Mouse (Mus musculus) erythroblast, adult 5-6 weeks (primary cell): ENCODE measurements around the gene Psmd3. TPM values are rescaled to one million over a fixed set of nuclear protein-coding genes. Genes with fewer than 3 reads are reported as not detected.

ENCODE experiments used
- ATAC-seq: replicated peaks from 2 replicates; pipeline ENCODE4 v1.8.0; 2016; ENCODE audit warnings: moderate number of reproducible peaks, mild to moderate bottlenecking, moderate TSS enrichment, inconsistent platforms; ENCODE audit not compliant: poor library complexity, low FRiP score, severe bottlenecking
- total RNA-seq, 2 experiments: library from RNA; stranded (forward) in 1 of 2; stranded (reverse) in 1 of 2; fragments of 150-400 nt in 1 of 2; fragments of 200-764, 138-1000 nt in 1 of 2; gene quantifications; 2 replicates each; pipeline versions ENCODE4 v1.2.3 to v1.2.4; 2015 to 2017; ENCODE audit warnings: low replicate concordance in 2 of 2

Psmd3 gene
- total RNA-seq, 2 experiments from 2014 or later, result 14.2 to 15.4 TPM

DNA sequence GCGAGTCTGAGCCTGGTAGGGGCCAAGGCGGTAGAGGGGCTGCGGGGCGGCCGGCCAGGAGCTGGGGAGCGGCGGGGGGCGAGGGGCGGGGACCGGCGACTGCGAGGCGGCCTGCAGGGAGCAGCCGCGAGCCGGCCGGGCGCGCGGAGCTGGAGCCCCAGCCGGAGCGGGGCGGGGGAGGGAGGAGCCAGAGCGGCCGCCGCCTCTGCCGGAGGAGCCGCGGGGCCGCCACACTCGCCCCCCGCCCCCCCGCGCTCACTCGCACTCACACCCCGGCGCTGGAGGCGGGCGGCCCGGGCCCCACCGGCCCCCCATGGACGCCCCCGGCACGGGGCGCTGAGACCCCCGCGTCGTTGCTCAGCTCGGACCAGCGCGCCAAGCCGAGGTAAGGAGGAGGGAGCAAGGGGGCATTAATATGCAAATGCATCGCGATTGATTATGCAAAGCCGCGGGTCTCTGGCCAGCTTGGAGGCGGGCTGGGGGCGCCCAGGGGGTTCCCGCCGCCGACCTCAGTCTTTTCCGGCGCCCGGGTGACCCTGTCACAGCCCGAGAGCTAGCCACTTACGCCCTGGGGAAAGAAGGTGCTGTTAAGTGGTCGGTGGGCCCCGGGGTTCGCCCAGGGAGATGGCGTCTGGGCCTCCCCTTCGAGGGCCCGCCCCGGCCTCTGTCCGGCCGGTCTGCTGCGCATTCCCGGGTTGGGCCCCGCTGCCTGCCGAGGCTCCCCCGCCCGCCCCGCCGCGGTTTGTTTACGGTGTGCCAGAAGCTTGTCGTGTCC lies 59.5 kb downstream of the Psmd3 start:
- ATAC-seq, result peak; percentile 68

DNA sequence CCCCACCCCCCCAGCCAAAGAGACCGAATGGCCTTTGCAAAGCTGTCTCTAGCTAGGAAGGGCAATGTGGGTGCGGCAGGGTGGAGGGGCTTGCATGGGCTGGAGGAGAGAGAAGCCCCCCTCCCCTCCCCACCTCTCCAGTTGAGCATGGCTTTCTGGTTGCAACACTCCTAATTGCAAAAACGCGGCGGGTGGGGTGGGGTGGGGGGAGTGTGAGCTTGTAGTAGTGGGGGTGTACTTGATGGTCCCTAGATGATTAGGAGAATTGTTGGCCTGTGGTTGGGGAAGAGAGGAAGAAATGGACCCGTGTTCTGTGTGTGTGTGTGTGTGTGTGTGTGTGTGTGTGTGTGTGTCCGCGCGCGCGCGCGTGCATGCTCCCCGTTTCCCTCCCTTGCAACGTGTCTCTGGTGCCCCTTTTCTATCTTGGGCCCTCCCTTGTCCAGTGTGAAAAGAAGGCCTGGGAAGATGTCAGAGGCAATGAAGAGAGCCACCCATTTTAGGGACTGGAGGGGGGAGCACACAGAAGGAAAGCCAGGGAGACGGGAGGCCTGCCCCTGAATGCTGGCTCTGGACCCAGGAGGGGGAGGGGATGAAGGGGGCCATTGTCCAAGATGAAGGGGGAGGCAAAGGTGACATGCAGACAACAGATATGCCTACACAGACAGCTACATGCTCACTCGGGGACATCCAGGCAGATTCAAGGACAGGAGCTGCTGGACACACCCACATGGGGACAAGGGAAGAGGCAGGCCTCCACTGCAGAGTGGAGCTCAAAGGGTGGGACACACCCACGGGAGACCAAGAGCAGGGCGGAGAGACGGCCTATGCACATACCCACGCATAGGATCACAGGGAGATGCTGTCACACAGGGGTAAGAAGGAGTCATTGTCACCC lies 60.3 kb downstream of the Psmd3 start:
- peak; percentile 36; the same call in 1 of the 2 replicates for ATAC-seq

DNA sequence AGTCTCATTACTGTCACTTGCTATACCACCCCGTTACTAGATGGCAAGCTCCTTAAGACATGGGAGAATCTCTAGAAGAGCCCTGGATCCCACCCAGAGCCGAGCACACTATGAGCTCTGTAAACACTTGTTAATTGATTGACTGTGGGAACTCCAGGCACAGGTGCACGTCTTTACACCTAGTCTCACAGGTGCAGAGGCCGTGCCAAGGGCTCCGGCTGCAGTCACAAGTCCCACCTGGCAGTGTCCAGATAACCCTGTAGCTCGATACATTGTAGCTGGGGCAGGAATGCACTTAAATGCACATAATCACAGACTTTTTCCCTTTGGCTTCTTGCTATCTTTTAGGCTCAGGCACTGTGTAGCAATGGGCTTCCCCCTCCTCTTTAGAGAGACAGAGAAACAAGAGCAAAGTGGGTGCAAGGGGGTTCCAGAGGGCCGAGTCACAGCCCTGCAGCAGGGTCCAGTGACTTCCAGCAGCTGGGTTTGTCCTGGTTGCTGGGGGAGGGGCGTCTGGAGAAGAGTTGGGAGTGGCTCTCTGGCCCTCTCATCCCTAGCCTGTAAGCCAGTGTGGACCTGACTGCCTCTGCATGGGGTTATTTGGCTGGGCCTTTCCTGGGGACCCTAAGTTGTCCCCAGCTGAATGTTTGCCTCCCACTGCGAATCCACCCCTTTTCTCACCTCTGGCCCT lies 61.4 kb downstream of the Psmd3 start:
- ATAC-seq, result no peak

DNA sequence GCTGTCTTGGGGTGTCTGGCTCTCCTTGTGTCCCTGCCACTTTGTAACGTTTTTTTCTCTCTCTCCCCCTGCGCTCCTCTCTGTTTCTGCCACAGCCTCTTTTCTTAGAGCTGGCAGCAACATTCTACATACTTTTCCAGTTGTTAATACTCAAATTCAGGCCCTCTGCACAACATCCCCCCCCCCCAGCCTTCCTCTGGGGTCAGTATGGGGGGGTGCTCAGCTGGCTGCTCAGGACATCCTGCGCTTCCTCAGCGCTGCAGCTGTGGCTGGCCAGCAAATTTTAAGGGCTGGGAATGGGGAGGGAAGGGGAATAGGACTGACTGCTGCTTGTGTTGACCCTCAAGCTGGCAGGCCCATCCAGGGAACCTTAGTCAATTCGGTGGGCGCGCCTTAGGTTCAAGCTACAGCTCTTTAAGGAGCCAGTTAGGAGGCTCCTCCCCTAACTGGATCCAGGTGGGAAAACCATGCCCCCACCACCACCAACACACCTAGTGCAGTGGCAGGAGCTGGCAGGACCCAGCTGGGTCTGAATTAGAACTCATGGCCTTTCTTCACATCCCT lies 62.2 kb downstream of the Psmd3 start:
- no peak for ATAC-seq

Other genes with a start within 250 kb of the Psmd3 start
- 13.4 and 19.9 TPM in 2 replicates for gene Mien1, start 243.6 kb upstream of the Psmd3 start, total RNA-seq (2015; ENCODE audit: low replicate concordance)
- 1.4 and 3.9 TPM in 2 replicates for gene Mien1, start 243.6 kb upstream of the Psmd3 start, total RNA-seq (2017; ENCODE audit: low replicate concordance)
- not detected in 2 replicates for gene Grb7, start 236.2 kb upstream of the Psmd3 start, total RNA-seq (2015; ENCODE audit: low replicate concordance)
- gene Grb7, start 236.2 kb upstream of the Psmd3 start, total RNA-seq (2017; ENCODE audit: low replicate concordance), result not detected in 2 replicates
- 2.7 and 3.1 TPM in 2 replicates for gene Ikzf3, start 136.5 kb upstream of the Psmd3 start, total RNA-seq (2015; ENCODE audit: low replicate concordance)
- gene Ikzf3, start 136.5 kb upstream of the Psmd3 start, total RNA-seq (2017; ENCODE audit: low replicate concordance), result 1.4 and 2.6 TPM in 2 replicates
- gene Zpbp2, start 131.5 kb upstream of the Psmd3 start, total RNA-seq (2015; ENCODE audit: low replicate concordance), result not detected in 2 replicates
- 4.6 TPM in 1 of 2 replicates, not detected in the other for gene Zpbp2, start 131.5 kb upstream of the Psmd3 start, total RNA-seq (2017; ENCODE audit: low replicate concordance)
- 20.5 and 31.9 TPM in 2 replicates for gene Ormdl3, start 95.2 kb upstream of the Psmd3 start, total RNA-seq (2015; ENCODE audit: low replicate concordance)
- 37.9 and 51.6 TPM in 2 replicates for gene Ormdl3, start 95.2 kb upstream of the Psmd3 start, total RNA-seq (2017; ENCODE audit: low replicate concordance)
- gene Lrrc3c, start 84.3 kb upstream of the Psmd3 start, total RNA-seq (2015; ENCODE audit: low replicate concordance), result not detected in 2 replicates
- not detected in 2 replicates for gene Lrrc3c, start 84.3 kb upstream of the Psmd3 start, total RNA-seq (2017; ENCODE audit: low replicate concordance)
- gene Gm12355, start 56.9 kb upstream of the Psmd3 start, total RNA-seq (2015; ENCODE audit: low replicate concordance), result 1.0 and 2.5 TPM in 2 replicates
- 0.60 and 1.1 TPM in 2 replicates for gene Gm12355, start 56.9 kb upstream of the Psmd3 start, total RNA-seq (2017; ENCODE audit: low replicate concordance)
- not detected in 2 replicates for gene Gsdma3, start 56.2 kb upstream of the Psmd3 start, total RNA-seq (2015; ENCODE audit: low replicate concordance)
- not detected in 2 replicates for gene Gsdma3, start 56.2 kb upstream of the Psmd3 start, total RNA-seq (2017; ENCODE audit: low replicate concordance)
- not detected in 2 replicates for gene Gsdma2, start 35.8 kb upstream of the Psmd3 start, total RNA-seq (2015; ENCODE audit: low replicate concordance)
- not detected in 2 replicates for gene Gsdma2, start 35.8 kb upstream of the Psmd3 start, total RNA-seq (2017; ENCODE audit: low replicate concordance)
- gene Gsdma, start 18.2 kb upstream of the Psmd3 start, total RNA-seq (2015; ENCODE audit: low replicate concordance), result not detected in 2 replicates
- not detected in 2 replicates for gene Gsdma, start 18.2 kb upstream of the Psmd3 start, total RNA-seq (2017; ENCODE audit: low replicate concordance)
- not detected in 2 replicates for gene Csf3, start 18.7 kb downstream of the Psmd3 start, total RNA-seq (2015; ENCODE audit: low replicate concordance)
- not detected in 2 replicates for gene Csf3, start 18.7 kb downstream of the Psmd3 start, total RNA-seq (2017; ENCODE audit: low replicate concordance)
- 8.8 and 17.3 TPM in 2 replicates for gene Med24, start 46.9 kb downstream of the Psmd3 start, total RNA-seq (2015; ENCODE audit: low replicate concordance)
- gene Med24, start 46.9 kb downstream of the Psmd3 start, total RNA-seq (2017; ENCODE audit: low replicate concordance), result 10.3 and 17.6 TPM in 2 replicates
- gene Thra, start 58.1 kb downstream of the Psmd3 start, total RNA-seq (2015; ENCODE audit: low replicate concordance), result 1.9 and 5.0 TPM in 2 replicates
- gene Thra, start 58.1 kb downstream of the Psmd3 start, total RNA-seq (2017; ENCODE audit: low replicate concordance), result 4.3 and 8.1 TPM in 2 replicates
- not detected in 2 replicates for gene Nr1d1, start 92.8 kb downstream of the Psmd3 start, total RNA-seq (2015; ENCODE audit: low replicate concordance)
- gene Nr1d1, start 92.8 kb downstream of the Psmd3 start, total RNA-seq (2017; ENCODE audit: low replicate concordance), result 0.26 and 0.42 TPM in 2 replicates
- gene Msl1, start 113.0 kb downstream of the Psmd3 start, total RNA-seq (2015; ENCODE audit: low replicate concordance), result 30.3 and 42.7 TPM in 2 replicates
- gene Msl1, start 113.0 kb downstream of the Psmd3 start, total RNA-seq (2017; ENCODE audit: low replicate concordance), result 26.1 and 26.3 TPM in 2 replicates
- gene Casc3, start 122.4 kb downstream of the Psmd3 start, total RNA-seq (2015; ENCODE audit: low replicate concordance), result 20.0 and 23.6 TPM in 2 replicates
- 15.7 and 26.5 TPM in 2 replicates for gene Casc3, start 122.4 kb downstream of the Psmd3 start, total RNA-seq (2017; ENCODE audit: low replicate concordance)
- not detected in 2 replicates for gene Rapgefl1, start 154.2 kb downstream of the Psmd3 start, total RNA-seq (2015; ENCODE audit: low replicate concordance)
- gene Rapgefl1, start 154.2 kb downstream of the Psmd3 start, total RNA-seq (2017; ENCODE audit: low replicate concordance), result 0.42 TPM in 1 of 2 replicates, not detected in the other
- 9.4 and 21.7 TPM in 2 replicates for gene Wipf2, start 181.1 kb downstream of the Psmd3 start, total RNA-seq (2015; ENCODE audit: low replicate concordance)
- gene Wipf2, start 181.1 kb downstream of the Psmd3 start, total RNA-seq (2017; ENCODE audit: low replicate concordance), result 6.4 and 8.2 TPM in 2 replicates
- 20.0 and 20.1 TPM in 2 replicates for gene Cdc6, start 225.2 kb downstream of the Psmd3 start, total RNA-seq (2015; ENCODE audit: low replicate concordance)
- 46.7 and 54.2 TPM in 2 replicates for gene Cdc6, start 225.2 kb downstream of the Psmd3 start, total RNA-seq (2017; ENCODE audit: low replicate concordance)
- 13.1 and 13.2 TPM in 2 replicates for gene Rara, start 245.3 kb downstream of the Psmd3 start, total RNA-seq (2015; ENCODE audit: low replicate concordance)
- 2.8 TPM in 2 replicates for gene Rara, start 245.3 kb downstream of the Psmd3 start, total RNA-seq (2017; ENCODE audit: low replicate concordance)